Mouse (Mus musculus) neural tube, embryonic 11.5 days (tissue): ENCODE data around the gene Zic2. TPM values are rescaled to one million over a fixed set of nuclear protein-coding genes. Genes with fewer than 3 reads are reported as not detected.
A peak's percentile ranks its signal among the peaks of the same experiment; 100 is the strongest.

ENCODE experiments used
- ATAC-seq: fragments of 200-750 bp; cut with Nextera tagmentation; 2 replicates; pipeline ENCODE4 v1.8.0; 2017; ENCODE audit warnings: moderate number of reproducible peaks, mild to moderate bottlenecking, moderate TSS enrichment, moderate library complexity; ENCODE audit not compliant: insufficient read depth, low FRiP score, low TSS enrichment
- DNase-seq: peaks from one replicate; pipeline ENCODE4 v3.0.0-alpha.2; 2015; ENCODE audit warnings: low spot score
- H3K27ac ChIP-seq: fragments of 300-500 bp; sonication (generic); 2 replicates; pipeline ENCODE4 v1.5.1; 2014; ENCODE audit warnings: low read depth, mild to moderate bottlenecking, low read length
- H3K27me3 ChIP-seq: fragments of 300-500 bp; sonication (generic); 2 replicates; pipeline ENCODE4 v1.6.1; 2014; ENCODE audit warnings: mild to moderate bottlenecking, low read length, mixed read lengths; ENCODE audit not compliant: control insufficient read depth, insufficient read depth
- H3K36me3 ChIP-seq: fragments of 300-500 bp; sonication (generic); 2 replicates; pipeline ENCODE4 v1.6.1; 2014; ENCODE audit warnings: mild to moderate bottlenecking, low read length, moderate library complexity, mixed read lengths; ENCODE audit not compliant: control insufficient read depth, insufficient read depth
- H3K4me1 ChIP-seq: fragments of 300-500 bp; sonication (generic); 2 replicates; pipeline ENCODE4 v1.6.1; 2014; ENCODE audit warnings: low read length, mixed read lengths; ENCODE audit not compliant: control insufficient read depth, insufficient read depth
- H3K4me2 ChIP-seq: fragments of 300-500 bp; sonication (generic); 2 replicates; pipeline ENCODE4 v1.6.1; 2014; ENCODE audit warnings: low read depth, mild to moderate bottlenecking, moderate library complexity
- H3K4me3 ChIP-seq: fragments of 300-500 bp; sonication (generic); 2 replicates; pipeline ENCODE4 v1.5.1; 2014; ENCODE audit warnings: low read depth, low read length
- H3K9ac ChIP-seq: fragments of 300-500 bp; sonication (generic); 2 replicates; pipeline ENCODE4 v1.6.1; 2014; ENCODE audit warnings: mild to moderate bottlenecking, low read length
- H3K9me3 ChIP-seq: fragments of 300-500 bp; sonication (generic); 2 replicates; pipeline ENCODE4 v1.6.1; 2016; ENCODE audit warnings: low read length; ENCODE audit not compliant: control insufficient read depth
- WGBS: fragments of 180-500 bp; shearing (Covaris S2); extraction: QIAGEN DNeasy Blood & Tissue Kit; methylation state at CpG from one replicate; pipeline ENCODE4 v1.1.7; 2014; 5-methylcytosine and 5-hydroxymethylcytosine counted together
- polyA plus RNA-seq: library from polyadenylated mRNA; unstranded; fragments of >200 nt; fragmentation: Nextera tagmentation; extraction: Ambion mirVana; gene quantifications from 2 replicates; pipeline ENCODE4 v1.2.1, GENCODE M21; 2014

Zic2 gene
- polyA plus RNA-seq, 1 experiment from 2014 or later: 6.3 TPM

- H3K27me3 ChIP-seq: peaks cover 27% of the 10 kb centered on the region
- H3K27ac ChIP-seq: peak within 1 kb of the TSS; percentile 64; the same call in 1 of the 2 replicates
Observed at GRCm38 (mm10) chr14:122490441-122491328, 15.4 kb downstream of the Zic2 start, which contains the start of gene Gm10837. TSS of gene Gm10837 (plus strand) at chr14:122490586.

GRCm38 (mm10) chr14:122491521-122491920, 16.3 kb downstream of the Zic2 start:
- Histone ChIP-seq H3K27me3 (peaks cover 21% of the 10 kb centered on the region), H3K27ac (no peak overlapping the region), H3K36me3 (no peaks in the 10 kb centered on the region), H3K9ac (no peak overlapping the region), H3K4me2 (no peak overlapping the region), H3K4me3 (no peak overlapping the region), H3K9me3 (no peaks in the 10 kb centered on the region), H3K4me1 (no peaks in the 10 kb centered on the region; the same call in 1 of the 2 replicates)
- no peak for ATAC-seq
- WGBS: 75% methylated on average over 6 of the region's 6 CpGs
- DNase-seq: no peak

More at GRCm38 (mm10) chr14:122490441-122491328, 15.4 kb downstream of the Zic2 start, which contains the start of gene Gm10837:
- Histone ChIP-seq H3K9me3 (no peaks in the 10 kb centered on the region), H3K4me2 (peak within 1 kb of the TSS; percentile 57), H3K9ac (peak within 1 kb of the TSS; percentile 54), H3K36me3 (no peaks in the 10 kb centered on the region), H3K4me3 (peak within 1 kb of the TSS; percentile 27), H3K4me1 (no peaks in the 10 kb centered on the region; the same call in 1 of the 2 replicates)
- WGBS: 1% methylated on average over 49 of the region's 51 CpGs
- DNase-seq (peak; percentile 65), ATAC-seq (peak; percentile 83)

GRCm38 (mm10) chr14:122492015-122492414, 16.8 kb downstream of the Zic2 start:
- Histone ChIP-seq H3K27me3 (peaks cover 20% of the 10 kb centered on the region), H3K4me3 (no peak overlapping the region), H3K36me3 (no peaks in the 10 kb centered on the region), H3K9ac (no peak overlapping the region), H3K27ac (no peak overlapping the region), H3K9me3 (no peaks in the 10 kb centered on the region), H3K4me2 (no peak overlapping the region), H3K4me1 (no peaks in the 10 kb centered on the region; the same call in 1 of the 2 replicates)
- ATAC-seq (no peak), DNase-seq (no peak)
- WGBS: 80% methylated on average over 1 of the region's 1 CpGs

- DNase-seq: no peak
- 27% methylated on average over 2 of the region's 2 CpGs for WGBS
Observed at GRCm38 (mm10) chr14:122509058-122509457, 33.8 kb downstream of the Zic2 start.

GRCm38 (mm10) chr14:122511519-122511918, 36.3 kb downstream of the Zic2 start:
- ATAC-seq (no peak), DNase-seq (no peak)
- Histone ChIP-seq H3K27ac (no peak overlapping the region), H3K27me3 (no peaks in the 10 kb centered on the region), H3K9me3 (no peaks in the 10 kb centered on the region), H3K9ac (no peak overlapping the region), H3K4me3 (no peak overlapping the region), H3K4me2 (no peak overlapping the region), H3K36me3 (no peaks in the 10 kb centered on the region), H3K4me1 (no peaks in the 10 kb centered on the region)
- 73% methylated on average over 3 of the region's 3 CpGs for WGBS

More at GRCm38 (mm10) chr14:122509058-122509457, 33.8 kb downstream of the Zic2 start:
- no peaks in the 10 kb centered on the region for H3K36me3 ChIP-seq
- H3K9ac ChIP-seq: no peak overlapping the region
- no peak overlapping the region for H3K27ac ChIP-seq
- no peaks in the 10 kb centered on the region for H3K27me3 ChIP-seq
- H3K4me2 ChIP-seq: no peak overlapping the region
- no peaks in the 10 kb centered on the region for H3K9me3 ChIP-seq
- no peak for ATAC-seq
- no peaks in the 10 kb centered on the region for H3K4me1 ChIP-seq
- no peak overlapping the region for H3K4me3 ChIP-seq

GRCm38 (mm10) chr14:122513511-122514036, 38.3 kb downstream of the Zic2 start:
- Histone ChIP-seq H3K27ac (no peak overlapping the region), H3K9ac (no peak overlapping the region), H3K27me3 (no peaks in the 10 kb centered on the region), H3K36me3 (no peaks in the 10 kb centered on the region), H3K9me3 (no peaks in the 10 kb centered on the region), H3K4me2 (no peak overlapping the region), H3K4me1 (no peaks in the 10 kb centered on the region), H3K4me3 (no peak overlapping the region)
- WGBS: 70% methylated on average over 1 of the region's 1 CpGs
- no peak for DNase-seq
- ATAC-seq: no peak

GRCm38 (mm10) chr14:122528475-122528874, 53.2 kb downstream of the Zic2 start:
- no peaks in the 10 kb centered on the region for H3K9me3 ChIP-seq
- no peak overlapping the region for H3K27ac ChIP-seq
- no peak for ATAC-seq
- DNase-seq: no peak
- H3K4me2 ChIP-seq: no peak overlapping the region
- H3K4me1 ChIP-seq: no peaks in the 10 kb centered on the region
- H3K36me3 ChIP-seq: no peaks in the 10 kb centered on the region
- no peak overlapping the region for H3K4me3 ChIP-seq
- 90% methylated on average over 4 of the region's 4 CpGs for WGBS
- no peaks in the 10 kb centered on the region for H3K27me3 ChIP-seq
- H3K9ac ChIP-seq: no peak overlapping the region
